Mouse (Mus musculus) embryonic facial prominence, embryonic 12.5 days (tissue): ENCODE results near the gene Barhl1. TPM values are rescaled to one million over a fixed set of nuclear protein-coding genes. Genes with fewer than 3 reads are reported as not detected.

ENCODE experiments used
- ATAC-seq: fragments of 200-750 bp; cut with Nextera tagmentation; 2 replicates; pipeline ENCODE4 v1.8.0; 2017; ENCODE audit not compliant: insufficient number of reproducible peaks, insufficient read depth, low FRiP score, low TSS enrichment
- H3K27ac ChIP-seq: fragments of 300-500 bp; sonication (generic); 2 replicates; pipeline ENCODE4 v1.5.1; 2016; ENCODE audit warnings: mild to moderate bottlenecking
- H3K27me3 ChIP-seq: fragments of 300-500 bp; sonication (generic); 2 replicates; pipeline ENCODE4 v1.6.1; 2016; ENCODE audit warnings: mild to moderate bottlenecking, moderate library complexity
- H3K36me3 ChIP-seq: fragments of 300-500 bp; sonication (generic); 2 replicates; pipeline ENCODE4 v1.6.1; 2016; ENCODE audit warnings: mild to moderate bottlenecking
- H3K4me1 ChIP-seq: fragments of 300-500 bp; sonication (generic); 2 replicates; pipeline ENCODE4 v1.6.1; 2016
- H3K4me2 ChIP-seq: fragments of 300-500 bp; sonication (generic); replicated peaks from 2 replicates; pipeline ENCODE4 v1.6.1; 2016; ENCODE audit warnings: mild to moderate bottlenecking, moderate library complexity
- H3K4me3 ChIP-seq: fragments of 300-500 bp; sonication (generic); 2 replicates; pipeline ENCODE4 v1.5.1; 2016; ENCODE audit warnings: mild to moderate bottlenecking
- H3K9ac ChIP-seq: fragments of 300-500 bp; sonication (generic); 2 replicates; pipeline ENCODE4 v1.6.1; 2016; ENCODE audit warnings: mild to moderate bottlenecking, moderate library complexity
- H3K9me3 ChIP-seq: fragments of 300-500 bp; sonication (generic); 2 replicates; pipeline ENCODE4 v1.6.1; 2016; ENCODE audit warnings: mild to moderate bottlenecking, moderate library complexity
- WGBS: fragments of 180-500 bp; shearing (Covaris S2); methylation state at CpG from one replicate; pipeline ENCODE4 v1.1.7; 2016; 5-methylcytosine and 5-hydroxymethylcytosine counted together
- polyA plus RNA-seq: library from polyadenylated mRNA; unstranded; fragments of >200 nt; fragmentation: Nextera tagmentation; extraction: Ambion mirVana; gene quantifications from 2 replicates; pipeline ENCODE4 v1.2.1, GENCODE M21; 2016

Gene Barhl1
- polyA plus RNA-seq, 1 experiment from 2014 or later = 1.5 TPM

DNA sequence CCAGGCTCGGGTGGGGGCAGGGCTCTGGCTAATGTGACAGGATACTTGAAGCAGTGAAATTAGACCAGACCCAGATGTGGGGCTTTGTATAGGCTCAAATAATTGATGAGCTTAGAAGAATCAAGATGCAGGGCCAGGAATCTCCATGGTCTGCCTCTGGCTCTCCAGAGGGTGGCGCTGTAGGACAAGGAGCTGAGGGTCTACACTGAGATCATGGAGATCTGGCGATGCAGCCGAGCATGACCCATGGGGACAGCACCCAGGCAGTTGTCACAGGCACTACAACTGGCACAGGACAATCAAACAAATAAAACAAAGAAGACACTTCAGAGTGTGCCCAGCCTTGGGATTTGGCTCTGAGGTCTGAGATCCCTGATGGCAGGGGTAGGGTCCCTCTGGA lies 7.4 kb upstream of the Barhl1 start:
- Histone ChIP-seq H3K4me2 (no peak overlapping the region), H3K27ac (no peak overlapping the region), H3K36me3 (no peaks in the 10 kb centered on the region), H3K9me3 (no peaks in the 10 kb centered on the region), H3K27me3 (peaks cover 58% of the 10 kb centered on the region), H3K4me1 (no peaks in the 10 kb centered on the region), H3K9ac (no peak overlapping the region), H3K4me3 (no peak overlapping the region)
- WGBS = under 1% methylated on average over 4 of the region's 4 CpGs
- 0 out of 2 replicates have a peak, but pooled peaks have one; percentile 26 for ATAC-seq

DNA sequence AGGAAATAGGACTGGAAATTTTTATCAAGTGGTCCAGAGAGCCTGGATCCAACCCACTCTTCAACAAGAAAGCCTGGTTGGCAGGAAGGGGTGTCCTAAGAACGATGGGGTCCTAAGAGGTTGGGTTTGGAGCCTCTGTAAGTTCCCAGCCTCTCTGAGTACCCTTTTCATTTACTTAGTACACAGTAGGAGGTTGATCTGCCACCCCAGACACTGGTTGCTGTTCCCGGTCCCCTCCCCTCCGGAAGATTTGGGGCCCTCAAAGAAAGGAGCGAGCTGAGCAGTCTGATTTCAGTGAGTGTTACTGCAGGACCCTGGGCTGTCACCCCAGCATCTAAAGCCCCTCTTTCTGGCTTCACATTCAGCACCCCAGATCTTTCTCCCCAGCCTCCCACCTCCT lies 2.5 kb upstream of the Barhl1 start:
- no peak overlapping the region for H3K27ac ChIP-seq
- no peaks in the 10 kb centered on the region for H3K9me3 ChIP-seq
- no peak overlapping the region for H3K9ac ChIP-seq
- ATAC-seq = no peak
- no peaks in the 10 kb centered on the region for H3K36me3 ChIP-seq
- H3K4me2 ChIP-seq = no peak overlapping the region
- peaks cover 89% of the 10 kb centered on the region for H3K27me3 ChIP-seq
- H3K4me3 ChIP-seq = no peak overlapping the region
- 0% methylated on average over 4 of the region's 4 CpGs for WGBS
- H3K4me1 ChIP-seq = no peaks in the 10 kb centered on the region

GRCm38 (mm10) chr2:28917518-28918361 lies 1.3 kb upstream of the Barhl1 start:
- no peak overlapping the region for H3K27ac ChIP-seq
- H3K9me3 ChIP-seq = no peaks in the 10 kb centered on the region
- H3K36me3 ChIP-seq = no peaks in the 10 kb centered on the region
- peak overlapping the region; percentile 16 for H3K4me2 ChIP-seq
- ATAC-seq = no peak
- WGBS = 2% methylated on average over 65 of the region's 73 CpGs
- H3K4me1 ChIP-seq = no peaks in the 10 kb centered on the region
- H3K9ac ChIP-seq = no peak overlapping the region
- H3K4me3 ChIP-seq = 0 out of 2 replicates have a peak overlapping the region, but pooled peaks have one; percentile 1
- peaks cover 95% of the 10 kb centered on the region for H3K27me3 ChIP-seq

- no peak overlapping the region for H3K4me2 ChIP-seq
- no peaks in the 10 kb centered on the region for H3K4me1 ChIP-seq
- H3K27ac ChIP-seq = no peak overlapping the region
- H3K27me3 ChIP-seq = peaks cover 95% of the 10 kb centered on the region
- H3K9me3 ChIP-seq = no peaks in the 10 kb centered on the region
- WGBS = 5% methylated on average over 11 of the region's 11 CpGs
- no peaks in the 10 kb centered on the region for H3K36me3 ChIP-seq
- H3K4me3 ChIP-seq = no peak overlapping the region
- no peak overlapping the region for H3K9ac ChIP-seq
- no peak for ATAC-seq
These were observed 669 bp upstream of the Barhl1 start for GRCm38 (mm10) chr2:28917156-28917517.

DNA sequence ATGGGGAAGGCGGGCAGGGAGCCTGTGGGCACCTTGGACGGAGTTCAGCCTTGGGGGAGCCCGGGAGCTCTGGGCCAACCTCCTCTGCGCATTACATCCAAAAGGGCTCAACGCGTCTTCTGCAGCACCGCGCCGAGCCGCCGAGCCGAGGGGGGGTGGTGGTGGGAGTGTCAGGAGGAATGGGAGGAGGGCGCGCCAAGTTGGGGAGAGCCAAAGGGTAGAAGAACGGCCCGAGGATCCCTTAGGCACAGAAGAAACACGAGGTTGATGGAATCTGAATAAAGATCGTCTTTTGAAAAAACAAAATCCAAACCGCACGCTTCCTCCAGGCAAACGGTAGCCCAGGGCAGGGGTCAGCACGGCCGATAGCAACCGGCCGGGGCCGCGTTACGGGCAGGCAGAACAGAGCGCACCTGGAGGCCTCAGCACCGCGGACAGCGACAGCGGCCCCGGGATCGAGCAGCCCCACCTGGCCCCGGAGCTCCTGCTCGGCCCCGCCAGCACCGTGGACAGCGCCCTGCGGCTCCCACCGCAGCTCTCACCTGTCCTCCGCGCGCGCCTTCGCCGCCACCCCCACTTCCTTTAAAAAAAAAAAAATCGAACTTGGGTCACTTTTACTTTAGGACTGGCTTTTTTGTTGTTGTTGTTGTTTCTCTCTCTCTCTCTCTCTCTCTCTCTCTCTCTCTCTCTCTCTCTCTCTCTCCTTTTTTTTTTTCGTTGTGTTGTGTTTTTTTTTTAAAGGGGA lies 528 bp downstream of the Barhl1 start:
- Histone ChIP-seq H3K4me1 (0 out of 2 replicates have a peak, but pooled peaks cover 6% of the 10 kb centered on the region), H3K36me3 (no peaks in the 10 kb centered on the region), H3K4me3 (no peak overlapping the region), H3K9ac (no peak overlapping the region), H3K27me3 (peaks cover 95% of the 10 kb centered on the region), H3K4me2 (no peak overlapping the region), H3K27ac (no peak overlapping the region), H3K9me3 (no peaks in the 10 kb centered on the region)
- peak; percentile 66; the same call in 1 of the 2 replicates for ATAC-seq
- WGBS = under 1% methylated on average over 49 of the region's 50 CpGs

DNA sequence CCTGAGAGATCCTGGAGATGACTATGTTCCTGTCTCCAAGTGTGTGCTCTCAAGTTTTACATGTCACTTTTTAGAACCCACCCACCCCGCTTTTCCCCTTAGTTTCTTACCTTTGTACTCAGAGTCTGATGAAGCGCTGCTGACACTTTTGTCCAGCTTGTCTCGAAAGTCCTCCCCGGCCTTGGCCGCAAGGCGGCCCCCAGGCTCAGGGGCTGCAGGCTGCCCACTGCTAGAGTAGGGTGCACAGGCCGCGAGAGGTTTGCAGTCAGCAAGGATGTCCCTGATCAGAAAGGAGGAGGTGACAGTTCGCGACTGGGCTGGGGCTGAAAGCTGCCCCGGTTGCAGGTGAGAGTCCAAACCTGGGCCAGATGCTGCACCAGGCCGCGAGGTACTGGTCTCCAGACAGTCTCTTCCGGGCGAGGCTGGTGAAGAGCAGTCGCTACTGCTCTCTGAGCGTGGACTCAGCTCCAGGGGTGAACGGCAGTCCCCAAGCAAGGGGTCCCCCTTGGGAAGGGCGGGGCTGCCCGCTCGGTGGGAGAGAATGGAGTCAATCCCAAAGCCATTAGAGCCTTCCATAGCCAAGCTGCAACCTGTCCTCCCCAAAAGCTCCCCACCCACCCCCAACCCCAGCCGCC lies 1.2 kb downstream of the Barhl1 start:
- Histone ChIP-seq H3K27ac (no peak overlapping the region), H3K9me3 (no peaks in the 10 kb centered on the region), H3K36me3 (no peaks in the 10 kb centered on the region), H3K9ac (no peak overlapping the region), H3K4me3 (no peak overlapping the region), H3K27me3 (peaks cover 96% of the 10 kb centered on the region), H3K4me1 (0 out of 2 replicates have a peak, but pooled peaks cover 6% of the 10 kb centered on the region), H3K4me2 (no peak overlapping the region)
- WGBS = 4% methylated on average over 22 of the region's 22 CpGs
- no peak for ATAC-seq

DNA sequence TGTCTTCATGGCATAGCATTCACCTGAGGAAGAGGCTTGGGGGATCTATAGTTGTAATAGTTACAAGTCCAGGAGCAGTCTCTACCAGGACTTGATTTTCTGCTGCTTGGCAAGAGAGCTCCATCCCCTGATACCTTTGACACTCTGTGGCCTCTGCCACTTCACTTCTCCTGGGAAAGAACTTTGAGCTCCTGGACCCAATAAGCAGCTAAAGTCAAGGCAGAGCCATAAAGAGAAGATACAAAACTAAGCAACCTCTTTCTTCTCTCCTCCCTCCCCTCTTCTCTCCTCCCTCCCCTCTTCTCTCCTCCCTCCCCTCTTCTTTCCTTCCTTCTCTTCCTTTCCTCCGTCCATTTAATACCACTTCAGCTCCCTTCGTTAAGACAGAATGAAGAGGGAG lies 2.3 kb downstream of the Barhl1 start:
- 4% methylated on average over 2 of the region's 2 CpGs for WGBS
- ATAC-seq = no peak
- H3K9me3 ChIP-seq = no peaks in the 10 kb centered on the region
- H3K4me3 ChIP-seq = no peak overlapping the region
- no peak overlapping the region for H3K9ac ChIP-seq
- no peak overlapping the region for H3K27ac ChIP-seq
- no peak overlapping the region for H3K4me2 ChIP-seq
- H3K4me1 ChIP-seq = peaks cover 10% of the 10 kb centered on the region; the same call in 1 of the 2 replicates
- peaks cover 98% of the 10 kb centered on the region for H3K27me3 ChIP-seq
- no peaks in the 10 kb centered on the region for H3K36me3 ChIP-seq

DNA sequence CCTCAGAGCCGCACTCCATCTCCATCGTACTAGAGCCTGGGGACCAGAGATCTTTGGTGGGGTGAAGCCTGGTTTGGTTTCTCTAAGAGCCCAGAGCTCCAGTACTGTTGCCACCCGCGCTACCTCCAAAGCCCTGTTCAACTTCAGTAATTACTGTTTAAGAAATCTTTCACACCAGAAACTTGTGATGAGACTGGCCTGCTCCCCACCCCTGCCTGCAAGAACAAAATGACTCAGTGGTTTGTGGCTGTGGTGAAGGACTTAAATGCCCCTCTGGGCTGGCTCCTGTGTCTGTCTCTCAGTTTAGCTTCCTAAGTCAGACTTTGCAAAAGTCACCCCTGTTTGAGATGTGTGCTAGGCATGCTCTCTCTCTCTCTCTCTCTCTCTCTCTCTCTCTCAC lies 3.5 kb downstream of the Barhl1 start:
- ATAC-seq = no peak
- WGBS = 3% methylated on average over 4 of the region's 4 CpGs
- Histone ChIP-seq H3K4me2 (no peak overlapping the region), H3K4me1 (peaks cover 20% of the 10 kb centered on the region), H3K4me3 (no peak overlapping the region), H3K27ac (no peak overlapping the region), H3K36me3 (no peaks in the 10 kb centered on the region), H3K9ac (no peak overlapping the region), H3K27me3 (peaks cover 99% of the 10 kb centered on the region), H3K9me3 (no peaks in the 10 kb centered on the region)

GRCm38 (mm10) chr2:28912039-28912700 lies 4.3 kb downstream of the Barhl1 start:
- H3K9me3 ChIP-seq = no peaks in the 10 kb centered on the region
- no peak overlapping the region for H3K4me2 ChIP-seq
- H3K9ac ChIP-seq = no peak overlapping the region
- no peak for ATAC-seq
- no peak overlapping the region for H3K27ac ChIP-seq
- H3K4me3 ChIP-seq = no peak overlapping the region
- H3K36me3 ChIP-seq = no peaks in the 10 kb centered on the region
- H3K4me1 ChIP-seq = peaks cover 20% of the 10 kb centered on the region
- under 1% methylated on average over 33 of the region's 33 CpGs for WGBS
- peaks cover 100% of the 10 kb centered on the region for H3K27me3 ChIP-seq

DNA sequence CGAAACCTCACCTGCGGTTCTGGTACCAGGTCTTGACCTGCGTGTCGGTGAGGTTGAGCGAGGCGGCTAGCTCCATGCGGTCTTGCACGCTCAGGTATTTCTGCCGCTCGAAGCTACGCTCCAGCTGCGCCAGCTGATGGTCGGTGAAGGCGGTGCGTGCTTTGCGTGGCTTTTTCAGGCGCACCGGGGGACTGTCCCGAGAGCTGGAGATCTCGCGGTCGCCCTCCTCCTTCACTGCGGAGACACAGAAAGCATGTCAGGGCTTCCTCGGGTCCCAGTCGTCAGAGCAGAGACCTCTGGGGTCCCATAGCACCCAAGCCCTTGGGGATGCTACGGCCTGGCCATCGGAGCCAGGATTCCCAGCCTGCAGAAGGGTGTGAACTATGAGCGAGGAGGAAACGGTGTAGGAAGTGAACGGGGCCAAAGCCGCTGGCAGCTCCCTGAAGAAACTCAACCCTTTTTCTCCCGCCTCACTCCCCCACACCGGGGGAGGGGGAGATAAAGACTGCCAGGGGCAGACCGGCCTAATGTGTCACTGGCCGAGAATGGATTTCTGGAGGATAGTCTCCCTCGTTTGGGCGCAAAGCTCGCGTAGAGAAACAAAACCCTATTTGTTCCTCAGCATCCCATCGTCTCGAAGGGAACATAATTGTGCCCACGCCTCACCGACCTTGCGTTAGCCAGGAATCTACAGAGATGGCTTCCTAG lies 5.0 kb downstream of the Barhl1 start:
- Histone ChIP-seq H3K27ac (no peak overlapping the region), H3K9ac (no peak overlapping the region), H3K4me1 (peaks cover 20% of the 10 kb centered on the region), H3K36me3 (no peaks in the 10 kb centered on the region), H3K9me3 (no peaks in the 10 kb centered on the region), H3K4me2 (no peak overlapping the region), H3K27me3 (peaks cover 100% of the 10 kb centered on the region), H3K4me3 (0 out of 2 replicates have a peak overlapping the region, but pooled peaks have one; percentile 11)
- no peak for ATAC-seq
- under 1% methylated on average over 44 of the region's 44 CpGs for WGBS

DNA sequence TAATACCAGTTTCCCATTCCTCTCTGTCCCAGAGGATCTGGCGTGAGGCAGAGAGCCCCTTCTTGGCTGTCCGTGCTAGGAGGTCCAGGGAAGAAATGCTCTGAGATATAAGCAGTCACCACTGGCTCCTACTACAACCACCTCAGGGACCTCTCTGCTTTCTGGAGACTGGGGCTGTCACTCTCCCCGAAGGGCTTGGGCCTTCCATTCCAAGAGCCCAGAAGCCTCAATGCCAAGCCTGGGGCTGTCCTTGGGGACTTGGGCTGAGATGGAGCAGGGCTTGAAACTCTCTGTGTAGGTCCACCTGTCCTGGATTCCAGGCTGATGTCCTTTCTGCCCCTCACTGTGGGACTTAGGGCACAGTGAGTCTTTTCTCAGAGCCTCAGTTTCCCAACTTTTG lies 5.6 kb downstream of the Barhl1 start:
- H3K9me3 ChIP-seq = no peaks in the 10 kb centered on the region
- H3K4me3 ChIP-seq = 0 out of 2 replicates have a peak overlapping the region, but pooled peaks have one; percentile 11
- peaks cover 3% of the 10 kb centered on the region; the same call in 1 of the 2 replicates for H3K36me3 ChIP-seq
- H3K9ac ChIP-seq = no peak overlapping the region
- 6% methylated on average over 3 of the region's 3 CpGs for WGBS
- no peak overlapping the region for H3K27ac ChIP-seq
- peaks cover 99% of the 10 kb centered on the region for H3K27me3 ChIP-seq
- ATAC-seq = no peak
- no peak overlapping the region for H3K4me2 ChIP-seq
- peaks cover 20% of the 10 kb centered on the region for H3K4me1 ChIP-seq
